Mouse (Mus musculus) mesoderm, embryonic 11.5 days (tissue): ENCODE results near the gene Fam53b.

ENCODE experiments used
- DNase-seq: peaks from one replicate; pipeline ENCODE4 v3.0.0-alpha.2; 2012; ENCODE audit warnings: low read depth, low spot score

The Fam53b gene

DNA sequence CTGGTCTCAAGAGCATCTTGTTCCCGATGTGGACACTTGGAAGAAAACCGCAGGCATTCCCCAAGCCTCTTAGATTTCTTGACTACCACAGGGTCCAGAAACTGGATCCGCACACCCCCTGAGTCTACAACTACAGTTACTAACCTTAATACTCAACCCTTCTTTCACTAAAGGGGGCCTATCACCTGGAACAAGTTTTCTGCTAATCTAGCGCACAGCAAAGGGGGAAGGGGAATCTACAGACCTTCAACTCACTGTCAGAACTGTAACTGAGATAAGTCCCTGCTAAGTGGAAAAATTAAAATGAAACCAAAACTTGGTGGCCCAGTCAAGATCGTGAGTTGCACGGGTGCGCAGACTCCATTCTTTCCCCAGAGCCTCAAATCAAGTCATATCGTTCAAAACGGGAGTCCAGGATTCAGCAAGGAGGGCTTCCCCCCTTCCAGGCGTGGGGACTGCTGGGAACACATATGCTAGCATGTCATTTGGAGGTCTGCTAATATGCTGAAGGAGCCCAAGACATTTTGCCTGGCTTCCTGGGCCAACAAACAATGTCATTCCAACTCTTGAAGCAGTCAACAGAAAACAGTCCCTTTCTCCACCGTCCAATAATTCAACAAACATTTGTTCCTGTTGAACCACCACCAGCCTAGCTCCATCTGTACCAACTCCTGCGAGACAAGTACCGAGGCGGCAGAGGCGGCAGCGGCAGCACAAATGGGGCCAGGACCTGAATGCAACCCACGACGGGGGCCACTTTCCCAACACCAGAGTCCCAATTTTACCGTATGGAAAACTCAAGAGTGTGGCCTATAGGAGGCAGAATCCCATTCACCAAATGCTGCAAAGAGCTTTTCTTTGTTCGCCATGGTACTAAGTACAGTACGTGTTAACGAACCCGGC lies 1.7 kb downstream of the Fam53b start:
- DNase-seq: peak; percentile 35

DNA sequence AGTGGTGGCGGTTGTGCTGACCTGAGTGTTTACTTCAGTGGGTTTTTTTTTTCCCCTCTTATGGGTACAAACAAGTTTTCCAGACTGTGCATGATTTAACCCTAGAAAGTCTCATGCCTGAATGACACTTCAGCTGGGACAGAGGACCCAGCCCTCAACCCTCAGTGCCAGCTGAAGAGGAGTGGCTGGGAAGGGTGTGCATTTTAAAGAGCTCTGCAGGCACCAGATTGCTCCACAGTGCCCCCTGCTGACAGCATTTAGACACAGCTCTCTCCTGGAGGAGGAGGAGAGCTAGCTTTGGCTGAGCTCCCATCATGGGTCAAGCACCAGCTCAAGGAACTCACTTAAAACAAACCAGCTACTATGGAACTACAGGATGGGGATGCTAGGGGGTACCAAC lies 2.8 kb downstream of the Fam53b start:
- DNase-seq: peak; percentile 92

DNA sequence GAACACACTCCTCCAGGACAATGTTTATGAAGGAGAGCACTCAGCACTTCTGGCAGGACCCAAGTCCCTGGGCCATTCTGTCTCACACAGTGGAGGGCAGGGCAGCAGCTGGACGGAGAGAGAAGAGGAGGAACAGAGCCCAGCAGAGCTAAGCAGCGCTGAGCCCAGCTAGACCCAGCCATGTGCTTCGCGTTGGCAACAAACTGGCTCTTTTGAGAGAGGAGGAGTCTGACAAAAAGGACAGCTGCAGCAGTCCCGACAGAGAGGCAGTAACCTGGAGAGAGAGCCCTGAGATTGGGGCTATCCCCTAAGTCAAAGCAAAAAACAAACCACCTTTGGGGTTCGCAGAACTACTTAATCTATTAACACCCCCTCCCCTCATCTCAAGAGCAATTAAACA lies 3.3 kb downstream of the Fam53b start:
- DNase-seq: peak; percentile 37

DNA sequence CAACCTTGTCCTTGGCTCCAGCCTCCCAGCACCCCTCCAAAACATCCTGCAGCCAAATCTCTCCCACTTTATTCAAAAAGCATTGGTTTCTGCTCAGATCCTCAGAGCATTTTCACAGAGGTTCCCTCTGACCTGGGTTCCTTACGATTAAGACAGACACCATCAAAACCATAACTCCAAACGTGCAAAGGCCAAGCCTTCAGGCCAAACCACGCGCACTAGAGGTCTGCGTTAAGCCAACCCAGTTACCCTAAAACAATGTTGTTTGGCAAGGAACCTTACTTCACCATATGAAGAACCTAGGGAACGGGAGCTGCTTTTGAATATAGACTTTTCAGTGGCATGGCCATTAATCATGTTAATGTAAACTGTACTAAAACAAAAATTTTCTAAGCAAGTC lies 4.0 kb downstream of the Fam53b start:
- DNase-seq: no peak

DNA sequence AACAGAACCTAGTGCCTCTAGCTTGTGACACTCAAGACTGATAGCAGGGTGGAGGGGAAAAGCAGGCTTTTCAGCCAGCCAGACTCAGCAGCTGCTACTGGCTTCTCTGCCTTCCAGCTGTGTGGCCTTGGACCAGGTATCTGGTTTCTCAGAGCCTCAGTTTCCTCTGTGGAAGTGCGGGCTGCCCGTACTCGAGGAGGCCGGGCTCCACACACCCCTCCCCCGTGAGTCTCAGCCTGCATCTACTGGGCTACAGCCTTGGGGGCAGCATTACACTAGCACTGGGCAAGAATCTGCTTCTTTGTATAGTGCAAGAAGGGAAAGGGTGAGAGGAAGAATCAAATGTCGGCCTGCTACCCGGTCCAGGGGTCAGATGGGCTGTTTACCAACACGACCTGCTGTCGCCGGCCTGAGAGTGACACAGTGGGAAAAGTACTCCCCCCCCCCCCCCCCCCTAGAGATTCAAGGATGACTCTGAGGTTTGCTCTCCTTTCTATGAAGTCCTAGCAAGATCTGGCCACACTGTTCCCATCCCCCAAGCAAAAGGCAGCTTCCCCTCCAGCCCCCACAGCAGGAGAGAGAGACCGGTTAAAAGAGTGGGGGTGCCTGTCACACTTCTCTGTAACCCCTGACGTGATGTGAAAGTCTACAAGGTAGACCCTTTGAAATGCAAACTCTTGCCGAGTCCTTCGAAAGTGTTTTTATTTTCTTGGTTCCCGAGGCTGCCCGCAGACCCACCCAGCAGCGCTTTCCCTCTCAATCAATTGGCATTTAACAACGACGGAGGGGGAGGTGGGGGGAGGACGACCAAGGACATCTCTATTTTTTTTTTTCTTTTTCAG lies 4.6 kb downstream of the Fam53b start:
- peak; percentile 59 for DNase-seq

DNA sequence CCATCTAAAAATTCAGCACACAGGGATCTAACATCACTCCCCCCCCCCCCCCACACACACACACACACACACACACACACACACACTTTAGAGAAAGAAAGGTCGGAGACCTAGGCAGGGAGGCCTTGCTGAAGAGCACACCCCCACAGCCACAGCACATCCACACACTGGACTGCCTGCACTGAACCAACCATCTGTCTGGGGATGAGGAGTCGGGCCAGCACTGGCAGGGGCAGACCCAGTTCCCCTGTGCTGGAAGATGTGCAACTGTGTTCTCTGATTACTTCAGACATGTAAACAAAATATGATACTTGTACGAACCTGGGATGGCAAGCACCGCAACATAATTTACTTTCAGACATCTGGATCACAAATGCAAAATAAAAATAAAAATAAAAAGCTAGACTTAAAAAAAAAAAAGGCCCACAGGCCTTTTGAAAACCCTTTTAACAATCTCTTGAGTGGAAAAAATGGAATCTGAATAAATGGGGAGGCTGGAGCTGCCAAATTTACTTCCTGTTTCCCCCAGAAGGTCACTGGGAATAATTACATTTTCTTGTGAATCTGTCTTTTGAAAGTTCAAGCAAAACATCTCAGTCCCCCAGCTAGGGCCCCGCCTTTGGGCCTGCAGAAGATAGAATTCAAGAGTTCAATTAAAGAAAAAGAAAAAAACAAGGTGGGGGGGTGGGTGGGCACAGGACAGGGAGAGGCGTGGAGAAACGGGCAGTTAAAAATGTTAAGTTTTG lies 5.5 kb downstream of the Fam53b start:
- DNase-seq: no peak

DNA sequence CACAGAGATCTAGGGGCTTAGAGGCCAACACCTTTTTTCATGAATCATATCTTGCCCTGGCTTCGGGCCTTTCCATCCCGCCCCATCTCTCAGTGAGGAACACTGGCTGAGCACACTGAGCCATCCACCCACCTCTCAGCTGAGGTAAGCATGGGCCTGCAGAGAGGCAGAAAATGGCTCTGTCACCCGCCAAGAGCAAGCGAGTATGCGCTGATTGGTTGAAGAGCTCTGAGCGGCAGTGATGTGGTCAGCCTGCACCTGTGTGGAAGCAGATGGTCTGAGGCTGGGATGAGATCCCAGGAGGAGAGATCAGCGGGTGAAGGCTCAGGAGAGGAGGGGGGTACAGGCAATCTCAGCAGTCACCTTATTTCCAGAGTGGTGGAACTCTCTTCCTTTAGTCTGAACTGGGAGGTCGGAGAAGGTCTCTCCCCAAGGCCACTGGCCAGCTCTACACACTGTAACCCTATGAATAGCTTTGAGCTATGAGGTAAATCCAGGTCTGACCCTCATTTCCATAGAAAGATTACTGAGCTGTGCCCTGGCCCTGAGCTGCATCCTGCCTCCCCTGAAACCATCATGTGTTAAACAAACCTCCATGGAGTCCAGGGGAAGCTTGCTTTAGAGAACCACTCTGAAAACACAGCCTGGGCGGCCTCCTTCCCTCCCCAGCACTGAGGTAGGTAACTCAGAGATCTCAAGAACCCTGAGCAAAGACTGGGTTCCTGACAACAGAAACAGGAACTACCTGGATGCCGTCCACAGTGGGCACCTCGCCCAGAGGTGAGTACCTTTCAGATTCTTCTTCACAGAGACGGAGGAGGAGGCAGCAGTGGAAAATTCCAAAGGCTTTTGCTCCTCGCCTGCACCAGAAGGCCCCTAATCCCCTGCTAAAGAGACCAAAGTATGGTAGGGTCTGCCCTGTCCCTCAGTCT lies 6.5 kb downstream of the Fam53b start:
- no peak for DNase-seq

DNA sequence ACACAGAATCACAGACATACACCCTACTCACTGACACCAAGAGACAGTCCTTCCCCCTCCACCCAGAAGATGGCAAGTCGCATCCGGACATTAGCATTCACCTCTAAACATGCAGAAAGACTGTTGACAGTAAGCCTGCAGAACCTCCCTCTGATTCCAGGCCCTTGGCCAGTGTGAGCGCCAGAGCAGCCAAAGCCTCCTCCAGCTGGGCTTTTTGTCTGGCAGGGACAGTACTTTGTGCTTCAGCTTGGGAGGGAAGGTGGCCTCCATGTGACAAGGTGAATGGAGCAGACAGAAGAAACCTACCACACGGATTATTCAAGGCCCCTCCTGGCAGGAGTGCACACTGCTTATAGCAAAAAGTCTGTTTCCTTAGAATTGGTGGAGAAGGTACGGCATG lies 7.4 kb downstream of the Fam53b start:
- no peak for DNase-seq

DNA sequence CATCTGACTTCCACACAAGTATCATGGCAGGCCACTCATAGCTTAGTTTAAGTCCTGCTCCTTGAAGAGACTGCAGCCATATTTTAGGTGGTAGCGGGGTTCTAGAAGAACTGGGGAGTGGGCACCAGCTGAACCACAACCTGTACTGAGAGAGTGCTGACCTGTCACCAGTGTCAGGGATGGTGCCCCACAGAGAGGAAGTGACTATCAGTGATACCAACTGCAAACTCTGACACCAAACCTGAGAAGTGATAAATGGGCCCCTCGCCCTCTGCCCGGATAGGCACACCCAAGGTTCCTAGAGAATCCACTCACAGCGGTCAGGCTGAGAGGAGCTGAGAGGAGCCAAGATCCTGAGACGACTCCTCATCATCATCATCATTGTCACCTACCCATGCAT lies 8.7 kb downstream of the Fam53b start:
- no peak for DNase-seq

DNA sequence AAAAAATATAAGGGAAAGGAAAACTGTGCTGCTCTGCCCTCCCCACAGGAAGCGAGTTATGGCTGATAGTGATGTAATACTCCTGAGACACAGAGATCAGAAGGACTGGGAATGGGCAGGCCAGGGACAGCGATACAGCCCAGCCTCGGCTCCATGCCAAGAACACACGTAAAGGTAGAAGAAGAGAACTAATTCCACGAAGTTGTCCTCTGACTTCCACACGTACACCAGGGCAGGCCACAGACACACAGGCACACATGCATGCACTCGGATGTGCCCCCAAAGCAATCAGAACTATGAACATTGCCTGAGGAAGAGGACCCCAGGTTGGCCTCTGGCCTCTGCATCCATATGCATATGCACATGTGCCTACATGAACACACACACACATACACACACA lies 9.2 kb downstream of the Fam53b start:
- DNase-seq: no peak

DNA sequence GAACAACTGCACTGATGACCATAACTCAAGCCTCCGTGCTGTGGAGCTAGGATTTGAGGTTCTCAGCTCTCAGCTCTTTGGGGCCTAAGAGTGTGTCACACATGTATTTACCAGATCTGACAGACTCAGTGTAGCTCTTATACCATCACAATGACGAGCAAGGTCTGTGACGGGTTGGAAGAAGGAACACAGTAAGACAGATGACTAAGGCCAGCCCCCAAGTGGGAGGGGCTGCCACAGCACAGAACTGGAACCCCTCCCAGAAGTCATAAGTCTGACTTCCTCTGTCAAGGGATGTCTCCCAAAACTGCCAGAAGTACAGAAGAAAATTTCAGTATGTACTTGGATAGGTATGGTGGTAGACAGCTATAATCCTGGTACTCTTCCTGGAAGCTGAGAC lies 9.7 kb downstream of the Fam53b start:
- no peak for DNase-seq

DNA sequence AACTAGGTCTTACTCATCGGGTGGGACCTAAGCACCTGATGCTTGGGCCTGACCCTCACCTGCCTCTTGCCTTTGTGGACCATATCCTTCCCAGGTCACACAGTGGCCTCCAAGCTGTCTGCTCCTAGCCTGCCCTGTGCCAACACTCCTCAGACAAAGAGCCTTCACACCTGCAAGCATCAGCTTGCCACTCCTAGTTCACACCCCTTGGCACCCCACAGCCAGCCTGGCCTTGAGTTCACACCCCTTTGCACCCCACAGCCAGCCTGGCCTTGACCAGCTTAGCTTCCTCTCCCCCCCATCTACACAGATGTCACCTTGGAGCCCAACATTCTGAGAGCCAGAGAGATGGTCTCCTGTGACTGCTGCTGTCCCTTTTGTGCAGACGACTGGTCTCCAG lies 10.3 kb downstream of the Fam53b start:
- DNase-seq: no peak

DNA sequence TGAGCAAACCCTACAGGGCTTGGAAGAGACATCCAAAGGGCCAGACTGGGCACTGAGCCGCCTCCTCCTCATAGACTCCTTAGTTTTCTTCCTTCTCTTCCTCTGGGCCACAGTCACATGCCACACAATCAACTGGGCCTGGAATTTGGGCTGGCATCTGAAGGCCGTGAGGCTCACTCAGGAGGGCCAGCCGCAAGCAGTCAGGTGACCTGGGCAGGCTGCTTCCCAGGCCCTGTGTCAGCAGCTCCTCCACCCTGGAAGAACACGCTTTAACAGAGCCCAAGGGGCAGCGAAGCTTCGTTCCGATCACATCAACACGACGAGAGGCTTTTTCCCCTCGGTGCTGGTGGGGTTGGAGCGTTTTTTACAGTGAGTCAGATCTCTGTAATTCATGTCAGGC lies 11.0 kb downstream of the Fam53b start:
- DNase-seq: no peak

DNA sequence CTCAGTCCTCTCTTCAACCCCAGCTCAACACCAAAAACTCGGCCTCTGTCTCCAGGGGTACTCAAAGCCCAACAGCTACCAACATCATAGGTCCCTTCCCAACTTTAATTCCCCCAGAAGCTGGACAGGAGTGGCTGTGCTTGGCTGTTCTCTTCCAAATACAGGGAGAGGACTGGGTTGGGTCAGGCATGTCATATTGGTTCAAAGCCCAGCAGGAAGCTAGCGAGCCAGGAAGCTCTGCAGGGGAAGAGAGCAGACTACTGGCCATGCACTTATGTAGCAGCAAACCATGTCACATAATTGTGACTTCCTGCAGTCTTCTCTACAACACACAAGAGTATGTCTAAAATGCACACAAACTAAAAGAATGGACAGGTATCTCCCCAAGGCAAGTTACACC lies 11.6 kb downstream of the Fam53b start:
- DNase-seq: no peak

DNA sequence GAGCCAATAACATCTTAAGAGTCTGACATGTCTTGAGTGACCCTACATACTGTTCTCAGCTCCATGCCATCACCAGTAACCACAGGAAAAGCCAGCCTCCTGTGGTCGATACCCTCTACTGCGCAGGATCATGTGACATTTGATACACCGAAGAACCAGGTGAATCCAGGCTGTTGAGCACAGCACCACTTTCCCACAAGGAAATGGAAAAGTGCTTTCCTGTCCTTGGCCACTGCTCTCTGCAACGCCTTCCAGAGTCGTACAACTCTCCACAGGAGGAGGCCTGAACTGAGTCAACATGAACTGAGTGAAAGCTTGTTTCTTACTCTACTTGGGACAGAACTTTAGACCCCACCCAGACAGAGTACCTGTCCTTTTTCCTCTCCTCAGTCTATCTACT lies 12.2 kb downstream of the Fam53b start:
- no peak for DNase-seq

DNA sequence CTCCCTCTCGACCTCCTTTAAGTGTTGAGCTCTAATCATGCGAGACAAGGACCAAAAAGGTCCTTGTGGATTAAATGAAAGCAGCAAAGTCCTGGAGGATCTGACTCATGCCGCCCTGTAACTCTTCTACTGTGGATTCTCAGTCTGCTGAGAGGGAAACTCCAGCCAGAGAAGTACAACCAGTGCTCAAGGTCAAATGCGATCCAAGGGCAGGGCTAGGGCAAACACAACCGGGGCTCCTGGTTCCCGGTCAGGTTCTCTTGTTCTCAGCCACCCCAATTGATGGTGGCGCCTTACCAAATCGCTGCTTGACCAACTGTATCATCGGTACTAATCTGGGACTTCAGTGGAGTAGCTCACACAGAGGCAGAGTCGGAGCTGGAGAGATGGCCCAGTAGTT lies 12.8 kb downstream of the Fam53b start:
- no peak for DNase-seq

DNA sequence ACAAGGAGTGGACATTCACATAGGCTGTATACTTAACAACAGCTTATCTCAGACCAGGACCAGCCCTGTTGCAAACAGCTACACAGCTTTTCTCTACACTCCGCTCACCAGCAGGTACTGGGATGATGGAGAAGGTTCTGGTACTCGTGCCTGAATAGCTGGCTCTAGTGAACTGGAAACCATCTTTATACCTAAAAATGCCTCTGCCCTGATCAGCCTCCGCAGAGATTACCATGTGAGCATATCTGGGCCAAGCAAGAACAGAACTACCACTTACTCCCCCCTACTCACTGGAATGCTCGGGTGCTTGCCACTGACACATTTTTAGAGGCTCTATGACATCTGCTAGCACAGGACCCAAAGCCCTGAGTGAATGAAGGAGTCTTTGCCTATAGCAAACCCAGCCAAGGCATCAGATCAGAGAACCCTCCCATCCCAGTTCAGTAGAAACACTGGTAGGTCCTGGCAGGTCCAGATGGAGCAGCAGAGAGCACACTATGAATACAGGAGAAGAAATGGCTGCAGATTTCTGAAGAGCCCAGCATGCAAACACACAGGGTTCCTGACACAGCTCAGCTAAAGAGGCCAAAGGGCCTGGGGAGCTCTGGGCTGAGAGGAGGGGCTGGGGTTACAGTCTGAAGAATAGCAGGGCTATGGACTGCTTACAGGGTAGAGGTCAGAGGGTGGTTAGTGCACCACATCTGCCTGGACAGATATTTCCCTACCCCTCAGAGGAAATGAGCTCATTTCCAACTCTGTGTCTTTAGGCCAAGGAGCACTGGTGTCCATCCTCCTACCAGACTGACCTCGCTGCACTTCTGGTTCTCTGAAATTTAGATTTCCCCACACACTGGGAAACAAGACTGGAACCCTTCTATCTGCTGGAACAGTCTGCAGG lies 14.3 kb downstream of the Fam53b start:
- DNase-seq: no peak

DNA sequence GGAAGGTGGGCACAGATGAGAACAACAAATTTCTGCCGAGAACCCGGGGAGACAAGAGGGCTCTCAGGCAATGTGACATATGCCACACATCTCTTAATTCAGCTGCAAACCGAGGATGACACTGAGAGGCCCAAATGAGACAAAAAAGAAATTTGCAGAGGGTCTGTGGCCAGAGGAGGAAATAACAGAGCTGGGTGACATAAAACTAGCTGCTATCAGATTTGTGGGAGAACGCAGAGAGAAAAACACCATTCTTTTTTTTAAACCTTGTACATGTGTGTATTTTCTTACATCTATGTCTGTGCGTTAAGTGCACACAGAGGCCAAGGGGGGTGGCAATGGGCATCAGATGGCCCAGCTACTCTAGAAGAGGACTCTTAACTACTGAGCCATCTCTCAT lies 18.5 kb downstream of the Fam53b start:
- DNase-seq: no peak

DNA sequence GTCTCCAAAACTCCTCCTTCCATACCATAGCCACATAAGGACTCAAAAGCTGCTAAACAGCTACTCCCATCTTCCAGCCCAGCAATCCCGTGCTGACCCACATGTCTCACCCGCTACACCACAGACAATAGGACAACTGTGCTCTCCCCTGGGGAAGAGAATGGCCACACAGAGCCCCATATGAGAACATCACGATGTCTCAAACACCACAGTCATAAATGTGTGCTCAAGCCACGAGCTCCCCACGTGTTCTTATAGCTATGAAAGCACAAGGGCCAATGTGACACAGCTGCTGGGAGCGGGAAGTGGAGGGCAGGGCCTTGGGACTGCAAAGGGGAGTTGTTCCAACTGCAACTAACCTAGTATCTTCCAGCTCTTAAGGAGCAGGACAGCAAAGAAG lies 20.2 kb downstream of the Fam53b start:
- no peak for DNase-seq
